Mouse (Mus musculus) embryonic fibroblast, embryonic 13.5 days (primary cell): ENCODE data around the gene Zfp281.

Source experiments
- CTCF ChIP-seq: IDR thresholded peaks from 2 replicates; pipeline ENCODE4 v1.5.1; 2011; ENCODE audit warnings: mild to moderate bottlenecking, control low read depth, low read length, moderate library complexity, borderline replicate concordance; ENCODE audit not compliant: insufficient read depth
- POLR2A ChIP-seq: IDR thresholded peaks from 2 replicates; pipeline ENCODE4 v1.6.1; 2011; ENCODE audit warnings: low read depth, mild to moderate bottlenecking, control low read depth, low read length, moderate library complexity

DNA sequence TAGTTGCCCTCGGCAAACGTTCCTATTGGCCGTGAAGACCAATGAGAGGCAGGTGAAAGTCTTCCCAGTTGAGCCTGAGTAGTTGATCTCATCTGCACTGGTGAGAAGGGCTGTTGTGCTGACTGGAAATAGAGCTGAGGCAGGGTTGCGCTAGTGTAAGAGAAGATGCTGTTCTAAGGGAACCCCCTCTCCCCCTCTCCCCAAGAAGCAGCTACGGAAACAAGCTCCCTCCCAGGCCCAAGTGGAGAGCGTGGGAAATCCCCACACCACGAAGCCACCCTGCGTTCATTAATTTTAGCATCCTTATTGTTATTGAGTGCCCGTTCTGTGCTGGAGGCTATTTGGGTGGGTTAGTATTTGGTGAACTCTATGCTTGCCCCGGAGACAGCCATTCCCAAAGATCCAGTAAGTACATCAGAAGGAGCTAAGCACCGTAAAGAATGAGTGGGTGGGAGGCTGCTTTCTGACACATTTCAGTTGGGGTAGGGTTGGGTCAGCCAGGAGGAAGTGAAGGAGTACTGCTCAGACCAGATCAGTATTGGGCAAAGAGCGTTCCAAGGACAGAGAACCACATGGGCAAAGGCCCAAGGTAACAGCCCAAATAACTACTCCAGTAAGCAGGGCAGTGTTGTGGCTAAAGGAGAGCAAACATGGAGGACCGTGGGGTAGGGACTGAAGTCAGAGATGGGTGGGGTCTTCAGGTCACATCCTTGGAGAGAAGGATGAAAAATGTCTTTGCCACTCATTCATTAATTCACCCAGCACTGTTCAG, 33.9 kb downstream of the Zfp281 start:
- TF ChIP-seq CTCF (no peak), POLR2A (no peak)
